Mouse (Mus musculus) C2C12 (cell line): ENCODE measurements at regions not wholly inside any gene's neighbourhood (a gene's known extent, or its start where the extent isn't known, plus 50 kb on each side); places are given as distances from the start of the nearest gene placed in this dataset.
"Not testable (repeated sequence)": the region's sequence is repeated elsewhere in the genome, so short reads cannot be mapped to it uniquely, and the experiment has no call there.

Experiments used
- H3K27me3 ChIP-seq: one replicate; pipeline ENCODE4 v1.6.1; 2011; ENCODE audit not compliant: control insufficient read depth, insufficient read depth, insufficient read length
- H3K36me3 ChIP-seq: one replicate; pipeline ENCODE4 v1.6.1; 2011; ENCODE audit not compliant: control insufficient read depth, insufficient read depth
- H3K4me3 ChIP-seq: one replicate; pipeline ENCODE4 v1.5.1; 2011; ENCODE audit warnings: mild to moderate bottlenecking, control low read depth; ENCODE audit not compliant: poor library complexity, insufficient read depth, severe bottlenecking
- H3K79me2 ChIP-seq: one replicate; pipeline ENCODE4 v1.6.1; 2011; ENCODE audit not compliant: control insufficient read depth, insufficient read depth
- H3K79me3 ChIP-seq: one replicate; pipeline ENCODE4 v1.6.1; 2011; ENCODE audit warnings: low read depth, control low read depth
- H3ac ChIP-seq: one replicate; pipeline ENCODE3; 2011; ENCODE audit warnings: low read depth; ENCODE audit not compliant: control insufficient read depth, insufficient read length
- CEBPB ChIP-seq: IDR thresholded peaks from one replicate; pipeline ENCODE4 v1.6.1; 2011; ENCODE audit warnings: low read depth, mild to moderate bottlenecking, control low read depth, moderate library complexity
- CTCF ChIP-seq: IDR thresholded peaks from one replicate; pipeline ENCODE4 v1.5.1; 2011; ENCODE audit not compliant: control insufficient read depth, insufficient read depth, insufficient read length
- FOSL1 ChIP-seq: IDR thresholded peaks from one replicate; pipeline ENCODE4 v1.8.0; 2011; ENCODE audit warnings: mild to moderate bottlenecking, low read length; ENCODE audit not compliant: poor library complexity, insufficient read depth, severe bottlenecking
- MAX ChIP-seq: IDR thresholded peaks from one replicate; pipeline ENCODE4 v1.6.1; 2011; ENCODE audit warnings: mild to moderate bottlenecking, control low read depth
- MYOD1 ChIP-seq: IDR thresholded peaks from one replicate; pipeline ENCODE4 v1.6.1; 2011; ENCODE audit warnings: low read depth; ENCODE audit not compliant: control insufficient read depth, insufficient read length
- MYOG ChIP-seq: IDR thresholded peaks from one replicate; pipeline ENCODE4 v1.6.1; 2011; ENCODE audit not compliant: control insufficient read depth, insufficient read length; ENCODE audit errors: extremely low read depth
- USF1 ChIP-seq: IDR thresholded peaks from one replicate; pipeline ENCODE4 v1.6.1; 2011; ENCODE audit warnings: low read depth, mild to moderate bottlenecking, control low read depth, moderate library complexity

- no peaks in the 10 kb centered on the region for H3K36me3 ChIP-seq
- TF ChIP-seq CTCF (no peak), FOSL1 (no peak), CEBPB (no peak), USF1 (no peak), MAX (no peak), MYOG (no peak), MYOD1 (no peak)
- no peak overlapping the region for H3ac ChIP-seq
- no peak overlapping the region for H3K4me3 ChIP-seq
- H3K79me3 ChIP-seq = no peaks in the 10 kb centered on the region
- no peaks in the 10 kb centered on the region for H3K79me2 ChIP-seq
- H3K27me3 ChIP-seq = peaks cover 3% of the 10 kb centered on the region
These were observed 269.6 kb upstream of the Maf start for GRCm38 (mm10) chr8:115977152-115977551.

GRCm38 (mm10) chr8:115974706-115975105, 267.1 kb upstream of the Maf start:
- H3ac ChIP-seq = no peak overlapping the region
- TF ChIP-seq MAX (no peak), CEBPB (no peak), CTCF (no peak), MYOG (no peak), MYOD1 (no peak)
- H3K79me2 ChIP-seq = no peaks in the 10 kb centered on the region
- no peaks in the 10 kb centered on the region for H3K36me3 ChIP-seq
- H3K79me3 ChIP-seq = no peaks in the 10 kb centered on the region
- no peak overlapping the region for H3K4me3 ChIP-seq
- H3K27me3 ChIP-seq = no peaks in the 10 kb centered on the region

GRCm38 (mm10) chr8:115971351-115971750, 263.8 kb upstream of the Maf start:
- H3K36me3 ChIP-seq, H3K4me3 ChIP-seq, H3K27me3 ChIP-seq, H3K79me2 ChIP-seq, H3K79me3 ChIP-seq, H3ac ChIP-seq: not testable (repeated sequence)

- no peaks in the 10 kb centered on the region for H3K79me3 ChIP-seq
- no peaks in the 10 kb centered on the region for H3K36me3 ChIP-seq
- H3K27me3 ChIP-seq = no peaks in the 10 kb centered on the region
- no peaks in the 10 kb centered on the region for H3K79me2 ChIP-seq
- no peak overlapping the region for H3ac ChIP-seq
- H3K4me3 ChIP-seq = no peak overlapping the region
- no peak for TF ChIP-seq MYOG
- no peak for TF ChIP-seq MYOD1
- TF ChIP-seq MAX = no peak
- no peak for TF ChIP-seq CTCF
- TF ChIP-seq FOSL1 = no peak
- no peak for TF ChIP-seq CEBPB
- TF ChIP-seq USF1 = no peak
These were observed 260.5 kb upstream of the Maf start for GRCm38 (mm10) chr8:115968121-115968520.

GRCm38 (mm10) chr8:115965981-115966380, 258.4 kb upstream of the Maf start:
- Histone ChIP-seq H3K79me3 (no peaks in the 10 kb centered on the region), H3K79me2 (no peaks in the 10 kb centered on the region), H3K4me3 (no peak overlapping the region), H3ac (no peak overlapping the region), H3K27me3 (no peaks in the 10 kb centered on the region), H3K36me3 (no peaks in the 10 kb centered on the region)
- TF ChIP-seq CEBPB (no peak), MYOD1 (no peak), USF1 (no peak), MYOG (no peak), CTCF (no peak), MAX (no peak), FOSL1 (no peak)

- Histone ChIP-seq H3K79me2 (no peaks in the 10 kb centered on the region), H3K4me3 (no peak overlapping the region), H3K36me3 (no peaks in the 10 kb centered on the region), H3K79me3 (no peaks in the 10 kb centered on the region), H3K27me3 (no peaks in the 10 kb centered on the region), H3ac (no peak overlapping the region)
- TF ChIP-seq USF1 (no peak), CEBPB (no peak), MYOD1 (no peak), FOSL1 (no peak), CTCF (no peak), MAX (no peak)
These were observed 247.8 kb upstream of the Maf start for GRCm38 (mm10) chr8:115955371-115955770.
